Mouse (Mus musculus): Measurements from ENCODE around the gene Scd1. TPM values are rescaled to one million over a fixed set of nuclear protein-coding genes. Genes with fewer than 3 reads are reported as not detected.

Gene Scd1
- polyA plus RNA-seq, 1 experiment: 47.1 TPM

GRCm38 (mm10) chr19:44391856-44392255 lies 15.8 kb downstream of the Scd1 start:
- Histone ChIP-seq H3K79me3 (ENCODE audit: low read depth) (no peaks in the 10 kb centered on the region), H3K4me3 (ENCODE audit: insufficient read depth, poor library complexity, severe bottlenecking) (no peak overlapping the region), H3ac (ENCODE audit: control insufficient read depth, insufficient read length, low read depth) (no peak overlapping the region), H3K36me3 (ENCODE audit: control insufficient read depth, insufficient read depth) (peaks cover 24% of the 10 kb centered on the region), H3K79me2 (ENCODE audit: control insufficient read depth, insufficient read depth) (no peaks in the 10 kb centered on the region), H3K27me3 (ENCODE audit: control insufficient read depth, insufficient read depth, insufficient read length) (no peaks in the 10 kb centered on the region)
- TF ChIP-seq FOSL1 (IDR thresholded peaks at IDR 0.05; ENCODE audit: insufficient read depth, low read length, poor library complexity, severe bottlenecking) (no peak), MAX (IDR thresholded peaks at IDR 0.05) (no peak), CEBPB (IDR thresholded peaks at IDR 0.05; ENCODE audit: low read depth) (no peak), MYOD1 (IDR thresholded peaks at IDR 0.05; ENCODE audit: control insufficient read depth, insufficient read length, low read depth) (no peak), MYOG (IDR thresholded peaks at IDR 0.05; ENCODE audit: control insufficient read depth, extremely low read depth, insufficient read length) (no peak), CTCF (IDR thresholded peaks at IDR 0.05; ENCODE audit: control insufficient read depth, insufficient read depth, insufficient read length) (no peak), USF1 (IDR thresholded peaks at IDR 0.05; ENCODE audit: low read depth) (no peak)

- H3ac ChIP-seq (ENCODE audit: control insufficient read depth, insufficient read length, low read depth): no peak overlapping the region
- no peaks in the 10 kb centered on the region for H3K79me3 ChIP-seq (ENCODE audit: low read depth)
- H3K36me3 ChIP-seq (ENCODE audit: control insufficient read depth, insufficient read depth): peaks cover 2% of the 10 kb centered on the region
- H3K79me2 ChIP-seq (ENCODE audit: control insufficient read depth, insufficient read depth): no peaks in the 10 kb centered on the region
- H3K27me3 ChIP-seq (ENCODE audit: control insufficient read depth, insufficient read depth, insufficient read length): no peaks in the 10 kb centered on the region
- no peak overlapping the region for H3K4me3 ChIP-seq (ENCODE audit: insufficient read depth, poor library complexity, severe bottlenecking)
- TF ChIP-seq MAX (IDR thresholded peaks at IDR 0.05) (no peak), USF1 (IDR thresholded peaks at IDR 0.05; ENCODE audit: low read depth) (no peak), CEBPB (IDR thresholded peaks at IDR 0.05; ENCODE audit: low read depth) (no peak), CTCF (IDR thresholded peaks at IDR 0.05; ENCODE audit: control insufficient read depth, insufficient read depth, insufficient read length) (no peak), FOSL1 (IDR thresholded peaks at IDR 0.05; ENCODE audit: insufficient read depth, low read length, poor library complexity, severe bottlenecking) (no peak), MYOD1 (IDR thresholded peaks at IDR 0.05; ENCODE audit: control insufficient read depth, insufficient read length, low read depth) (no peak), MYOG (IDR thresholded peaks at IDR 0.05; ENCODE audit: control insufficient read depth, extremely low read depth, insufficient read length) (no peak)
Observed at GRCm38 (mm10) chr19:44389507-44389906, 18.2 kb downstream of the Scd1 start.

- Histone ChIP-seq H3K79me3 (ENCODE audit: low read depth) (no peaks in the 10 kb centered on the region), H3ac (ENCODE audit: control insufficient read depth, insufficient read length, low read depth) (peak overlapping the region; percentile 74), H3K4me3 (ENCODE audit: insufficient read depth, poor library complexity, severe bottlenecking) (peak overlapping the region; percentile 19), H3K36me3 (ENCODE audit: control insufficient read depth, insufficient read depth) (no peaks in the 10 kb centered on the region), H3K79me2 (ENCODE audit: control insufficient read depth, insufficient read depth) (no peaks in the 10 kb centered on the region), H3K27me3 (ENCODE audit: control insufficient read depth, insufficient read depth, insufficient read length) (no peaks in the 10 kb centered on the region)
- TF ChIP-seq USF1 (IDR thresholded peaks at IDR 0.05; ENCODE audit: low read depth) (peak; percentile 82), CTCF (IDR thresholded peaks at IDR 0.05; ENCODE audit: control insufficient read depth, insufficient read depth, insufficient read length) (no peak)
Observed at GRCm38 (mm10) chr19:44388475-44389428, 18.9 kb downstream of the Scd1 start.

GRCm38 (mm10) chr19:44387746-44388474 lies 19.8 kb downstream of the Scd1 start:
- H3ac ChIP-seq (ENCODE audit: control insufficient read depth, insufficient read length, low read depth): peak overlapping the region; percentile 74
- TF ChIP-seq FOSL1 (IDR thresholded peaks at IDR 0.05; ENCODE audit: insufficient read depth, low read length, poor library complexity, severe bottlenecking): no peak
- TF ChIP-seq USF1 (IDR thresholded peaks at IDR 0.05; ENCODE audit: low read depth): no peak
- no peak for TF ChIP-seq MYOD1 (IDR thresholded peaks at IDR 0.05; ENCODE audit: control insufficient read depth, insufficient read length, low read depth)
- no peak for TF ChIP-seq CEBPB (IDR thresholded peaks at IDR 0.05; ENCODE audit: low read depth)
- TF ChIP-seq CTCF (IDR thresholded peaks at IDR 0.05; ENCODE audit: control insufficient read depth, insufficient read depth, insufficient read length): no peak
- no peak for TF ChIP-seq MYOG (IDR thresholded peaks at IDR 0.05; ENCODE audit: control insufficient read depth, extremely low read depth, insufficient read length)
- no peak for TF ChIP-seq MAX (IDR thresholded peaks at IDR 0.05)
- peak overlapping the region; percentile 19 for H3K4me3 ChIP-seq (ENCODE audit: insufficient read depth, poor library complexity, severe bottlenecking)
- H3K79me3 ChIP-seq (ENCODE audit: low read depth): no peaks in the 10 kb centered on the region
- H3K79me2 ChIP-seq (ENCODE audit: control insufficient read depth, insufficient read depth): no peaks in the 10 kb centered on the region
- H3K27me3 ChIP-seq (ENCODE audit: control insufficient read depth, insufficient read depth, insufficient read length): no peaks in the 10 kb centered on the region
- no peaks in the 10 kb centered on the region for H3K36me3 ChIP-seq (ENCODE audit: control insufficient read depth, insufficient read depth)

GRCm38 (mm10) chr19:44387089-44387671 lies 20.5 kb downstream of the Scd1 start:
- TF ChIP-seq CEBPB (IDR thresholded peaks at IDR 0.05; ENCODE audit: low read depth) (no peak), USF1 (IDR thresholded peaks at IDR 0.05; ENCODE audit: low read depth) (no peak), MYOG (IDR thresholded peaks at IDR 0.05; ENCODE audit: control insufficient read depth, extremely low read depth, insufficient read length) (no peak), MYOD1 (IDR thresholded peaks at IDR 0.05; ENCODE audit: control insufficient read depth, insufficient read length, low read depth) (no peak), CTCF (IDR thresholded peaks at IDR 0.05; ENCODE audit: control insufficient read depth, insufficient read depth, insufficient read length) (no peak), MAX (IDR thresholded peaks at IDR 0.05) (no peak), FOSL1 (IDR thresholded peaks at IDR 0.05; ENCODE audit: insufficient read depth, low read length, poor library complexity, severe bottlenecking) (no peak)
- no peak overlapping the region for H3K4me3 ChIP-seq (ENCODE audit: insufficient read depth, poor library complexity, severe bottlenecking)
- H3K79me3 ChIP-seq (ENCODE audit: low read depth): no peaks in the 10 kb centered on the region
- H3K79me2 ChIP-seq (ENCODE audit: control insufficient read depth, insufficient read depth): no peaks in the 10 kb centered on the region
- no peaks in the 10 kb centered on the region for H3K27me3 ChIP-seq (ENCODE audit: control insufficient read depth, insufficient read depth, insufficient read length)
- H3K36me3 ChIP-seq (ENCODE audit: control insufficient read depth, insufficient read depth): no peaks in the 10 kb centered on the region
- H3ac ChIP-seq (ENCODE audit: control insufficient read depth, insufficient read length, low read depth): no peak overlapping the region
